8 mouse cellular contexts compared by ENCODE assay signal in genomic region chr17:49539204-49539603, GRCm38 (mm10). TPM values are rescaled to one million over a fixed set of nuclear protein-coding genes. Genes with fewer than 3 reads are reported as not detected.
A peak's percentile ranks its signal among the peaks of the same experiment; 100 is the strongest.
DNase-seq lines count a peak whose midpoint lies in the region; ATAC-seq lines count a peak whose summit lies in the region.
"Had no signal": no experiment of that assay in that cellular context is flagged by ENCODE, and none has a peak within 500 bp of the region (broad histone marks: within the 10 kb centered on the region; RNA-seq: fewer than 3 reads in every experiment).

No protein-coding gene starts in this region.

- intact Hi-C loops in gastrocnemius, postnatal 14 days (cut with DNase I; ENCODE audit: low total_unique reads) = no loop called here

- peak overlapping the region; percentile 13; the same call in 1 of the 2 replicates for H3K4me2 ChIP-seq in hindbrain, embryonic 12.5 days (replicated peaks)
- H3K4me2 ChIP-seq in midbrain, embryonic 11.5 days = no peak overlapping the region

- WGBS in hindbrain, embryonic 12.5 days = 20% methylated on average over 8 of the region's 8 CpGs
- WGBS in midbrain, embryonic 11.5 days = 6% methylated on average over 8 of the region's 8 CpGs

- H3K27me3 ChIP-seq in hindbrain, embryonic 12.5 days = no peaks in the 10 kb centered on the region
- H3K27me3 ChIP-seq in midbrain, embryonic 11.5 days (ENCODE audit: control insufficient read depth, insufficient read depth, low read length) = no peaks in the 10 kb centered on the region

- DNase-seq in adipocyte (ENCODE audit: low spot score) = peak; percentile 44
- peak; percentile 42 for DNase-seq in embryo, embryonic 11.5 days (ENCODE audit: low read depth, low spot score)
- peak; percentile 45 to 52 for DNase-seq in layer of hippocampus, postnatal 36 days
- DNase-seq in midbrain, embryonic 11.5 days (ENCODE audit: low spot score, missing footprints) = peak; percentile 91
- no peak for DNase-seq in gastrocnemius, postnatal 14 days
- no peak for DNase-seq in thymus, postnatal 14 days

- no peaks in the 10 kb centered on the region for H3K36me3 ChIP-seq in hindbrain, embryonic 12.5 days
- no peaks in the 10 kb centered on the region for H3K36me3 ChIP-seq in midbrain, embryonic 11.5 days (ENCODE audit: control insufficient read depth, insufficient read depth, low read length)

- peak; percentile 87 for ATAC-seq in hindbrain, embryonic 12.5 days (ENCODE audit: low FRiP score)
- ATAC-seq in midbrain, embryonic 11.5 days (ENCODE audit: low FRiP score) = peak; percentile 84

- no peak overlapping the region for H3K9ac ChIP-seq in hindbrain, embryonic 12.5 days
- no peak overlapping the region for H3K9ac ChIP-seq in midbrain, embryonic 11.5 days (ENCODE audit: low read length)

- H3K4me3 ChIP-seq in hindbrain, embryonic 12.5 days = no peak overlapping the region
- no peak overlapping the region for H3K4me3 ChIP-seq in midbrain, embryonic 11.5 days (ENCODE audit: low read depth, low read length)

- H3K4me1 ChIP-seq in hindbrain, embryonic 12.5 days = peaks cover 44% of the 10 kb centered on the region
- H3K4me1 ChIP-seq in midbrain, embryonic 11.5 days (ENCODE audit: control insufficient read depth, insufficient read depth, low read length) = peaks cover 8% of the 10 kb centered on the region

- H3K9me3 ChIP-seq in hindbrain, embryonic 12.5 days (replicated peaks) = no peaks in the 10 kb centered on the region
- H3K9me3 ChIP-seq in midbrain, embryonic 11.5 days (ENCODE audit: control insufficient read depth, low read length) = no peaks in the 10 kb centered on the region

- H3K27ac ChIP-seq in hindbrain, embryonic 12.5 days = no peak overlapping the region
- no peak overlapping the region; the same call in 1 of the 2 replicates for H3K27ac ChIP-seq in midbrain, embryonic 11.5 days (ENCODE audit: low read depth, low read length)
- H3K27ac ChIP-seq: macrophage had no signal

RNA-seq across cellular contexts. Expression of gene Daam2, which starts 24.9 kb away (rescaled TPM):
- 5.3 and 6.1 TPM in 2 replicates for polyA plus RNA-seq in hindbrain, embryonic 12.5 days (2016; fragmentation: Nextera tagmentation; extraction: Ambion mirVana)
- 10 to 100 TPM; 54.7 to 69.8 TPM for total RNA-seq in layer of hippocampus, postnatal 36 days (2021)
- 0.82 and 1.1 TPM in 2 replicates for polyA plus RNA-seq in midbrain, embryonic 11.5 days (2014; fragmentation: Nextera tagmentation; extraction: Ambion mirVana)
- total RNA-seq in gastrocnemius, postnatal 14 days (2021) = 1 to 10 TPM; 9.2 to 9.7 TPM

Comparison
In these comparisons a context has a peak if more than half of its experiments do, and no peak if none do; other contexts are left out.
1. DNase-seq: peak in adipocyte (single experiment), embryo, embryonic 11.5 days (single experiment), layer of hippocampus, postnatal 36 days (2 of 2) and midbrain, embryonic 11.5 days (single experiment); none in gastrocnemius, postnatal 14 days (single experiment) and thymus, postnatal 14 days (single experiment).
2. RNA of gene Daam2, which starts 24.9 kb away (total RNA-seq): 54.7 to 69.8 TPM in layer of hippocampus, postnatal 36 days; 9.2 to 9.7 TPM in gastrocnemius, postnatal 14 days; every median in the first group is over 4 times any median in the second.